Mouse (Mus musculus) myocyte (in vitro differentiated cells): ENCODE results near the gene Gna11. TPM values are rescaled to one million over a fixed set of nuclear protein-coding genes. Genes with fewer than 3 reads are reported as not detected.

Source experiments
- H3K27me3 ChIP-seq: one replicate; pipeline ENCODE4 v1.6.1; 2011; ENCODE audit not compliant: control insufficient read depth, insufficient read depth, insufficient read length
- H3K36me3 ChIP-seq: one replicate; pipeline ENCODE4 v1.6.1; 2011; ENCODE audit not compliant: control insufficient read depth, insufficient read depth
- H3K4me2 ChIP-seq: one replicate; pipeline ENCODE4 v1.6.1; 2011; ENCODE audit warnings: low read depth, control low read depth
- H3K4me3 ChIP-seq: one replicate; pipeline ENCODE4 v1.5.1; 2011; ENCODE audit warnings: mild to moderate bottlenecking, control low read depth, moderate library complexity
- H3K79me2 ChIP-seq: one replicate; pipeline ENCODE4 v1.6.1; 2011; ENCODE audit not compliant: control insufficient read depth, insufficient read depth
- H3ac ChIP-seq: one replicate; pipeline ENCODE4 v1.6.1; 2011; ENCODE audit not compliant: control insufficient read depth, insufficient read length
- CEBPB ChIP-seq: IDR thresholded peaks from 2 replicates; pipeline ENCODE4 v1.6.1; 2011; ENCODE audit warnings: mild to moderate bottlenecking, moderate library complexity; ENCODE audit not compliant: poor library complexity, insufficient read depth, severe bottlenecking
- E2F4 ChIP-seq: IDR thresholded peaks from one replicate; pipeline ENCODE4 v1.6.1; 2011; ENCODE audit warnings: mild to moderate bottlenecking, control low read depth, moderate library complexity; ENCODE audit not compliant: insufficient read depth
- MAX ChIP-seq: IDR thresholded peaks from one replicate; pipeline ENCODE4 v1.6.1; 2011; ENCODE audit warnings: low read depth, mild to moderate bottlenecking, control low read depth
- MYOD1 ChIP-seq, 3 experiments: IDR thresholded peaks; one replicate each; pipeline ENCODE4 v1.6.1; 2011; ENCODE audit warnings: control low read depth in 2 of 3, low read depth in 2 of 3, mild to moderate bottlenecking in 2 of 3, moderate library complexity in 1 of 3; ENCODE audit not compliant: insufficient read length in 2 of 3, control insufficient read depth in 1 of 3
- MYOG ChIP-seq, 3 experiments: IDR thresholded peaks; one replicate each; pipeline ENCODE4 v1.6.1; 2011; ENCODE audit warnings: control low read depth in 2 of 3, low read depth in 2 of 3, mild to moderate bottlenecking in 2 of 3; ENCODE audit not compliant: insufficient read length in 2 of 3, control insufficient read depth in 1 of 3, insufficient read depth in 1 of 3
- POLR2A ChIP-seq: IDR thresholded peaks from one replicate; pipeline ENCODE4 v1.6.1; 2011; ENCODE audit warnings: low read depth, mild to moderate bottlenecking, control low read depth, moderate library complexity; ENCODE audit not compliant: insufficient read length
- POLR2AphosphoS2 ChIP-seq: IDR thresholded peaks from one replicate; pipeline ENCODE4 v1.6.1; 2011; ENCODE audit warnings: low read depth, control low read depth; ENCODE audit not compliant: insufficient read length
- REST ChIP-seq: IDR thresholded peaks from one replicate; pipeline ENCODE4 v1.6.1; 2011; ENCODE audit warnings: mild to moderate bottlenecking, control low read depth, moderate library complexity; ENCODE audit not compliant: insufficient read depth, insufficient read length
- SRF ChIP-seq: IDR thresholded peaks from one replicate; pipeline ENCODE4 v1.6.1; 2011; ENCODE audit warnings: low read depth; ENCODE audit not compliant: control insufficient read depth, insufficient read length
- TCF12 ChIP-seq: IDR thresholded peaks from one replicate; pipeline ENCODE4 v1.6.1; 2011; ENCODE audit warnings: mild to moderate bottlenecking, control low read depth; ENCODE audit not compliant: poor library complexity, insufficient read depth, severe bottlenecking
- TCF3 ChIP-seq: IDR thresholded peaks from one replicate; pipeline ENCODE4 v1.6.1; 2011; ENCODE audit warnings: low read depth, control low read depth; ENCODE audit not compliant: insufficient read length
- USF1 ChIP-seq: IDR thresholded peaks from one replicate; pipeline ENCODE4 v1.6.1; 2011; ENCODE audit warnings: low read depth, mild to moderate bottlenecking, control low read depth, moderate library complexity
- polyA plus RNA-seq: library from polyadenylated mRNA; unstranded; fragments of >200 nt; fragmentation: generic; extraction: Trizol; gene quantifications from one replicate; pipeline ENCODE4 v1.2.1, GENCODE M21; 2012; ENCODE audit warnings: missing spikeins

Gene Gna11
- polyA plus RNA-seq, 1 experiment, result 58.2 TPM

DNA sequence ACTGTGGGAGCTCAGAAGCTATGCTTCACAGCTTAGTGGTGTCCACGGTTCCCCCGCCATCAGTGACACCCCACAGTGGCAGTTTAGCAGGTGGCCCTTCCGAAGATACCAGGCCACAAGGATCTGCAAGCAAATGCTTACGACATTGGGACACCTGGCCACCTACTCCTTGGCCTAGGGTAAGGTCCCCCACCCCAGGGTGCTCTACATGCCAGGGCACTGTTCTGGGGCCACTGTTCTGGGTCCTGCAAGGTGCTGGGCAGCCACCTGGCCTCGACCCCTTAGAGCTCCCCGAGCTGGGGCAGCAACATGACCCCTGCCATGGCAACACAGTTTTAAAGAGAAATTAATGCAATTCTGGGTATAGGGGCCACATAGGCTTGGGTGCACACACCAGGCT is 49.8 kb downstream of the Gna11 start:
- H3K27me3 ChIP-seq, result no peaks in the 10 kb centered on the region
- no peak for TF ChIP-seq MYOD1 (IDR thresholded peaks at IDR 0.05; ENCODE audit: control insufficient read depth in 1 of 3, insufficient read length in 2 of 3, low read depth in 2 of 3)
- TF ChIP-seq CEBPB, result no peak
- TF ChIP-seq MAX, result no peak
- no peak for TF ChIP-seq SRF
- TF ChIP-seq USF1, result no peak
- TF ChIP-seq POLR2AphosphoS2, result no peak
- TF ChIP-seq REST, result no peak
- no peak for TF ChIP-seq MYOG (IDR thresholded peaks at IDR 0.05; ENCODE audit: control insufficient read depth in 1 of 3, insufficient read depth in 1 of 3, insufficient read length in 2 of 3, low read depth in 2 of 3)
- no peak for TF ChIP-seq TCF3
- no peak for TF ChIP-seq POLR2A
- no peak for TF ChIP-seq E2F4
- no peak for TF ChIP-seq TCF12
- peaks cover 10% of the 10 kb centered on the region for H3K36me3 ChIP-seq
- peak overlapping the region; percentile 95 for H3ac ChIP-seq
- peak overlapping the region; percentile 94 for H3K4me3 ChIP-seq
- peak overlapping the region; percentile 85 for H3K4me2 ChIP-seq
- H3K79me2 ChIP-seq, result peaks cover 23% of the 10 kb centered on the region

DNA sequence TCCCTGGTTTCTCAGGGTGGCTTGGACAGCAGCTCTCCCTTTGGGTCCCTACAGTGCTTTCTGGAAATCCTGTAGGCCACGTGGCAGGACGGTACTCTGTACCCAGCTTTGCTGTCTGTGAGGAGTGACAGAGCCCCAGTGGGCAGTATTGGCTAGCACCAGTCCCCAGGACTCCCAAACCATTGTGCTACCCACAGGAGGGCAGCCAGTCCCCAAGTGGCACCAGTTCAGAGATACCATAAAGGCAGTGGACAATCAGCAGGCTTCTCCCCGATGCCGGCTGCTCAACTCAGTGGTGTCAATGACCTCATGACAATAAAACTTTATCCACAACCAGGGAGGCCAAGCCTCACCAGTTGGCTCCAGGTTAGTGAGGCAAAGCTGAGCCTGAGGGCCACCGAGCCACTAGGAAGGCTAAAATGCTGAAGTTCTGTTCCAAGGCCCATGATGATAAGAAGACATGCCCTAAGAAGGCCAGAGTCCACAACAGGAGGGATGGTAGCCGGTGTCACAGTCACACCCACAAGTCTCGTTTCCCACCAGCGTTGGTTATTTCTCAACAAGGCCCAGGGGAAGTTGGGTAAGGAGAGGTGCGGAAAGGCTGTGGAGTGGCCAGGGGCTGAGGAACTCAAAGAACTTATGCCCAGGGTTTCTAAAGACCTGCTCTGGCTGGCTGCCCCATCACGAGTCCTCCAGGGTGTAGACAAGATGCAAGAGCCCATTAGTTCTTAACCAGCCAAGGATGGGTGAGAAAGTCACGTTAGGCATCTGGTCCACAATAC is 50.5 kb downstream of the Gna11 start:
- no peak overlapping the region for H3ac ChIP-seq
- H3K4me2 ChIP-seq, result peak overlapping the region; percentile 85
- H3K79me2 ChIP-seq, result peaks cover 23% of the 10 kb centered on the region
- no peak for TF ChIP-seq CEBPB
- TF ChIP-seq TCF3, result no peak
- TF ChIP-seq MYOG (IDR thresholded peaks at IDR 0.05; ENCODE audit: control insufficient read depth in 1 of 3, insufficient read depth in 1 of 3, insufficient read length in 2 of 3, low read depth in 2 of 3), result no peak
- TF ChIP-seq REST, result no peak
- no peak for TF ChIP-seq SRF
- TF ChIP-seq POLR2AphosphoS2, result no peak
- TF ChIP-seq POLR2A, result no peak
- TF ChIP-seq USF1, result no peak
- no peak for TF ChIP-seq MYOD1 (IDR thresholded peaks at IDR 0.05; ENCODE audit: control insufficient read depth in 1 of 3, insufficient read length in 2 of 3, low read depth in 2 of 3)
- no peak for TF ChIP-seq E2F4
- TF ChIP-seq MAX, result no peak
- no peak for TF ChIP-seq TCF12
- peaks cover 10% of the 10 kb centered on the region for H3K36me3 ChIP-seq
- H3K27me3 ChIP-seq, result no peaks in the 10 kb centered on the region
- peak overlapping the region; percentile 94 for H3K4me3 ChIP-seq

DNA sequence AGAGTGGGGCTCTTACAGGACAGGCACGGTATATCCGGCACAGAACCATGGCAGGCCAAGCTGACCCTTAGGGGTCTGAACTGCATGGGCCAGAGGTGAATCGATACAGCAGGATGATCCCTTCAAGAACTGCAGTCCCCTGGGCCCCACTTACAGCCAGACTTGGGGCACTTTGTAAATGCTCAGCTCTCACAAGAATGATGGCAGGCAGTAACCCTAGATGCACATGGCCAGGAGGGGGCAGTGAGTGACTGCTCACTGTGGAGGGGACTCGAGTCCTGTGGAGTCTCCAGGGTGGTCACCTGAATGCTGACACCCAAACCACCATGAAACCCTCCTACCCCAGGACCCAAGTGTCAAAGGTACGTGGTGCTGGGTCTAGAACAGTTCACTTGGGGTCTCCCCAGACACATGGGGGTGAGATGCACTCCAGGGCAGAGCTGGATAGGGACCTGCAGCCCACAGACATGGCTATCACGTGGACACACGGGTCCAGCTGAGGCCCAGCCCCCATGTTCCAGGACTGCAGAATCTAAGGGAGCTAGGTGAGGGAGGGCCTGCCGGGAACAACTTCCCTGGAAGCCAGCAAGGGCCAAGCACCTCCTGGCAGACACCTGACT is 51.3 kb downstream of the Gna11 start:
- no peak overlapping the region for H3K4me2 ChIP-seq

DNA sequence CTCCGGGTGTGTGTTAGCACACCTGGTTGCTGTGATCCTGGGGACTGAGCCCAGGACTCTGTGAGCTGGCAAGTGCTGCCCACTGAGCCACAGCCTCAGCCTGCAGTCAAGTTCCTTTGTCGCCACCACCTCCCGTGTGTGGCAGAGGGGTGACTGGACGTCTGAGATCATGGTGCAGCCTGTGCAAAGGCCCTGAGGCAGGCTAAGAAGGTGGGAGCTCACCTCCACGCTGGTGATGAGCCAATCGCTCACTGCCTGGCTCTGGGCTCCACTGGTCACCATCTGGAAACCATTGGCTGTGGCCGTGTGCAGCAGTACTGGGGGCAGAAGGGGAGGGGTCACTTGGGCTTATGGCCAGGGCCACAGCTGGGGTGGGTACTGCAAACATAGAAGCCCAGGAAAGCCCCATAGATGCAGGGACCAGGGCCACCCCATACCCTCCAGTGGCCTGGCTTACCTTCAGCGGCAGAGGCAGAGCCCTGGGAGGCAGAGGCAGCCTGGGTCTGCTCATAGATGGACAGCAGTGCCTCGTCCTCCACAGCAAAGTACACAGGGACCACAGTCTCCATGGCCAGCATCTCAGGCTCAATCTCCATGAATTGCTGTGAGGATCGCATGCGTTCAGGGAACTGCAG is 52.3 kb downstream of the Gna11 start:
- Histone ChIP-seq H3K79me2 (peaks cover 23% of the 10 kb centered on the region), H3K4me2 (no peak overlapping the region), H3K27me3 (no peaks in the 10 kb centered on the region), H3K4me3 (no peak overlapping the region), H3ac (no peak overlapping the region), H3K36me3 (peaks cover 10% of the 10 kb centered on the region)
- TF ChIP-seq E2F4 (no peak), SRF (no peak), POLR2AphosphoS2 (no peak), USF1 (no peak), TCF12 (no peak), MYOD1 (IDR thresholded peaks at IDR 0.05; ENCODE audit: control insufficient read depth in 1 of 3, insufficient read length in 2 of 3, low read depth in 2 of 3) (no peak), MAX (no peak), CEBPB (no peak), MYOG (IDR thresholded peaks at IDR 0.05; ENCODE audit: control insufficient read depth in 1 of 3, insufficient read depth in 1 of 3, insufficient read length in 2 of 3, low read depth in 2 of 3) (no peak)

More for the DNA sequence above, 51.3 kb downstream of the Gna11 start:
- H3K79me2 ChIP-seq, result peaks cover 23% of the 10 kb centered on the region
- H3ac ChIP-seq, result no peak overlapping the region
- TF ChIP-seq REST (no peak), POLR2A (no peak), POLR2AphosphoS2 (no peak), CEBPB (no peak), E2F4 (no peak), TCF12 (no peak), USF1 (no peak), MYOG (IDR thresholded peaks at IDR 0.05; ENCODE audit: control insufficient read depth in 1 of 3, insufficient read depth in 1 of 3, insufficient read length in 2 of 3, low read depth in 2 of 3) (no peak), SRF (no peak), MAX (no peak), TCF3 (no peak), MYOD1 (IDR thresholded peaks at IDR 0.05; ENCODE audit: control insufficient read depth in 1 of 3, insufficient read length in 2 of 3, low read depth in 2 of 3) (no peak)
- no peaks in the 10 kb centered on the region for H3K27me3 ChIP-seq
- peaks cover 10% of the 10 kb centered on the region for H3K36me3 ChIP-seq
- peak overlapping the region; percentile 94 for H3K4me3 ChIP-seq
